Mouse (Mus musculus) gastrocnemius, adult 2 months (tissue): ENCODE results near the gene Tbx6. TPM values are rescaled to one million over a fixed set of nuclear protein-coding genes. Genes with fewer than 3 reads are reported as not detected.

Experiments
- DNase-seq: peaks from one replicate; pipeline ENCODE4 v3.0.0; 2022
- H3K27ac ChIP-seq: fragments of 200-600 bp; 2 replicates; pipeline ENCODE4 v1.8.1; 2022; ENCODE audit warnings: mild to moderate bottlenecking
- H3K4me3 ChIP-seq: fragments of 200-600 bp; 2 replicates; pipeline ENCODE4 v1.8.1; 2022; ENCODE audit warnings: mild to moderate bottlenecking, moderate library complexity
- CTCF ChIP-seq: fragments of 200-600 bp; IDR thresholded peaks from 2 replicates; pipeline ENCODE4 v1.8.1; 2022; ENCODE audit warnings: antibody characterized with exemption, mild to moderate bottlenecking, moderate library complexity
- intact Hi-C: fragments of 180-260 bp; cut with DNase I; formaldehyde crosslinking; loops from one replicate; pipeline ENCODE4 v1.15.1; 2025
- total RNA-seq, 2 experiments: library from RNA; stranded (reverse); gene quantifications; 2 replicates each; pipeline ENCODE4 v1.2.3; 2021

Gene Tbx6
- total RNA-seq, 2 experiments from 2014 or later: 0.42 to 0.48 TPM

GRCm38 (mm10) chr7:126799050-126799467 lies 17.8 kb downstream of the Tbx6 start:
- TF ChIP-seq CTCF: no peak
- Histone ChIP-seq H3K27ac (peak overlapping the region; percentile 99), H3K4me3 (peak overlapping the region; percentile 93)
- peak; percentile 96 for DNase-seq
- intact Hi-C loops: loop anchor here (10.0 kb wide), 1 partner anchor 334 kb away; the partner anchor contains the start of gene Atp2a1

GRCm38 (mm10) chr7:126799468-126800268 lies 18.4 kb downstream of the Tbx6 start:
- DNase-seq: peak; percentile 92
- TF ChIP-seq CTCF: peak; percentile 48
- intact Hi-C loops: loop anchor here (5.0 to 10.0 kb wide), 2 partner anchors 335 to 413 kb away; partner anchors contain the start of gene Atp2a1
- Histone ChIP-seq H3K4me3 (peak overlapping the region; percentile 93), H3K27ac (peak overlapping the region; percentile 99)

GRCm38 (mm10) chr7:126800269-126801056 lies 19.2 kb downstream of the Tbx6 start:
- DNase-seq: peak; percentile 72
- no peak for TF ChIP-seq CTCF
- intact Hi-C loops: loop anchor here (5.0 kb wide), 1 partner anchor 412 kb away; no protein-coding TSS in a partner anchor
- peak overlapping the region; percentile 93 for H3K4me3 ChIP-seq
- peak overlapping the region; percentile 99 for H3K27ac ChIP-seq

- no peak for DNase-seq
- Histone ChIP-seq H3K4me3 (peak overlapping the region; percentile 93), H3K27ac (peak overlapping the region; percentile 99)
- TF ChIP-seq CTCF: no peak
- intact Hi-C loops: loop anchor here (5.0 kb wide), 1 partner anchor 411 kb away; no protein-coding TSS in a partner anchor
Measured at GRCm38 (mm10) chr7:126801057-126801422, 19.8 kb downstream of the Tbx6 start.

GRCm38 (mm10) chr7:126802134-126802889 lies 21.0 kb downstream of the Tbx6 start:
- peak overlapping the region; percentile 93 for H3K4me3 ChIP-seq
- no peak for TF ChIP-seq CTCF
- intact Hi-C loops: loop anchor here (5.0 kb wide), 1 partner anchor 410 kb away; no protein-coding TSS in a partner anchor
- peak overlapping the region; percentile 99 for H3K27ac ChIP-seq
- peak; percentile 91 for DNase-seq

- H3K4me3 ChIP-seq: peak overlapping the region; percentile 44
- intact Hi-C loops: loop anchor here (5.0 kb wide), 1 partner anchor 409 kb away; no protein-coding TSS in a partner anchor
- peak overlapping the region; percentile 99 for H3K27ac ChIP-seq
- no peak for DNase-seq
- no peak for TF ChIP-seq CTCF
Measured at GRCm38 (mm10) chr7:126803181-126803580, 21.9 kb downstream of the Tbx6 start.

GRCm38 (mm10) chr7:126803751-126804150 lies 22.5 kb downstream of the Tbx6 start:
- no peak for DNase-seq
- intact Hi-C loops: loop anchor here (5.0 kb wide), 1 partner anchor 409 kb away; no protein-coding TSS in a partner anchor
- no peak for TF ChIP-seq CTCF
- H3K4me3 ChIP-seq: peak overlapping the region; percentile 44
- H3K27ac ChIP-seq: peak overlapping the region; percentile 99

GRCm38 (mm10) chr7:126806956-126807355 lies 25.7 kb downstream of the Tbx6 start:
- peak overlapping the region; percentile 85 for H3K4me3 ChIP-seq
- peak; percentile 80 for DNase-seq
- TF ChIP-seq CTCF: no peak
- peak overlapping the region; percentile 99 for H3K27ac ChIP-seq
- intact Hi-C loops: no loop called here

GRCm38 (mm10) chr7:126807405-126807804 lies 26.1 kb downstream of the Tbx6 start:
- peak overlapping the region; percentile 85 for H3K4me3 ChIP-seq
- no peak for TF ChIP-seq CTCF

GRCm38 (mm10) chr7:126808703-126809455 lies 27.6 kb downstream of the Tbx6 start:
- peak overlapping the region; percentile 85 for H3K4me3 ChIP-seq
- peak; percentile 11; the same call in 1 of the 2 replicates for TF ChIP-seq CTCF
- peak overlapping the region; percentile 99 for H3K27ac ChIP-seq
- DNase-seq: peak; percentile 93
- intact Hi-C loops: no loop called here

More at GRCm38 (mm10) chr7:126807405-126807804, 26.1 kb downstream of the Tbx6 start:
- H3K27ac ChIP-seq: peak overlapping the region; percentile 99
- intact Hi-C loops: no loop called here
- DNase-seq: peak; percentile 84

- H3K27ac ChIP-seq: peak overlapping the region; percentile 99
- DNase-seq: no peak
- intact Hi-C loops: no loop called here
- H3K4me3 ChIP-seq: peak overlapping the region; percentile 85
- no peak for TF ChIP-seq CTCF
Measured at GRCm38 (mm10) chr7:126809723-126810369, 28.6 kb downstream of the Tbx6 start.
